Mouse (Mus musculus) embryonic fibroblast, embryonic 13.5 days (primary cell): Measurements from ENCODE around the gene Pheta1.

ENCODE experiments used
- CTCF ChIP-seq: IDR thresholded peaks from 2 replicates; pipeline ENCODE4 v1.5.1; 2011; ENCODE audit warnings: mild to moderate bottlenecking, control low read depth, low read length, moderate library complexity, borderline replicate concordance; ENCODE audit not compliant: insufficient read depth
- POLR2A ChIP-seq: IDR thresholded peaks from 2 replicates; pipeline ENCODE4 v1.6.1; 2011; ENCODE audit warnings: low read depth, mild to moderate bottlenecking, control low read depth, low read length, moderate library complexity

GRCm38 (mm10) chr5:121836692-121837415 lies 11.9 kb upstream of the Pheta1 start:
- no peak for TF ChIP-seq CTCF
- peak; percentile 94 for TF ChIP-seq POLR2A
